Mouse (Mus musculus): ENCODE results near the gene Man2b1. TPM values are rescaled to one million over a fixed set of nuclear protein-coding genes. Genes with fewer than 3 reads are reported as not detected.

Man2b1 gene
- total and polyA plus RNA-seq, 3 experiments: 10.8 to 24.7 TPM; not detected in 1

DNA sequence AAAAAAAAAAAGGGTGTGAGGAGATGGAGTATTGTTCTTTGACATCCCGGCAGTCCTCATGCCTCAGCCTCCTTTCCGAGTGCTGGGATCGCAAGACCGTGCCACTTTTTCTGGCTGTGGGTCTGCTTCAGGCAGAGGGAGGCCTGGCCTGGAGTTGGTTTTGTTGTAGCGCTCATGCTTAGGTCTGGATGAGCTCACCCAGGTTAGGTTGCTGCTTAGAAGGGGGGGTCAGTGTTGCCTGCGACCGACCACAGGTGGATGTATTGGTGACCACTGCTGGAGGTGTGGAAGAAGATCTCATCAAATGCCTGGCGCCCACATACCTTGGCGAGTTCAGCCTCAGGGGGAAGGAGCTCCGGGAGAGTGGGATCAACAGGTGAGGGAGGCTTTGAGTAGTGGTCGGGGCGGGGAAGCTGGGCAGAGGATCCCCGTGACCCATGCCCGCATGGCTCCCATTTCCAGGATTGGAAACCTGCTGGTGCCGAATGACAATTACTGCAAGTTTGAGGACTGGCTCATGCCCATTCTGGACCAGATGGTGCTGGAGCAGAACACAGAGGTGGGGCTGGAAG lies 9.9 kb upstream of the Man2b1 start:
- H3K27ac ChIP-seq (ENCODE audit: control insufficient read depth, low read depth, low read length): no peak overlapping the region
- 0 out of 4 replicates have a peak overlapping the region, but pooled peaks of 1 of the 2 experiments have one; percentile 12 for H3K4me3 ChIP-seq (ENCODE audit: control insufficient read depth in 1 of 2, insufficient read depth in 1 of 2, low read depth in 2 of 2, low read length in 2 of 2)
- peaks cover 2 to 8% of the 10 kb centered on the region in 2 experiments for H3K36me3 ChIP-seq (ENCODE audit: control insufficient read depth in 1 of 2, insufficient read depth in 2 of 2, low read length in 2 of 2)
- no peak for DNase-seq (ENCODE audit: low read depth, low spot score)
- no peaks in the 10 kb centered on the region for H3K9me3 ChIP-seq (replicated peaks; ENCODE audit: insufficient read depth, low read length)
- TF ChIP-seq JUND (IDR thresholded peaks at IDR 0.05; ENCODE audit: low read depth, low read length): no peak
- no peak for TF ChIP-seq MEF2A (IDR thresholded peaks at IDR 0.05; ENCODE audit: extremely low read depth, insufficient replicate concordance, low read depth, low read length, poor library complexity, severe bottlenecking)
- TF ChIP-seq POLR2A (IDR thresholded peaks at IDR 0.05; ENCODE audit: control insufficient read depth in 1 of 2, insufficient read depth in 1 of 2, low read depth in 1 of 2, low read length in 2 of 2, poor library complexity in 1 of 2): no peak
- TF ChIP-seq MYC (IDR thresholded peaks at IDR 0.05; ENCODE audit: low read depth, low read length): no peak
- TF ChIP-seq ZNF384 (IDR thresholded peaks at IDR 0.05; ENCODE audit: low read depth, low read length): no peak
- no peak for TF ChIP-seq MAX (IDR thresholded peaks at IDR 0.05; ENCODE audit: low read length)
- TF ChIP-seq EP300 (IDR thresholded peaks at IDR 0.05; ENCODE audit: low read depth in 1 of 2, low read length in 2 of 2): no peak
- TF ChIP-seq RAD21 (IDR thresholded peaks at IDR 0.05; ENCODE audit: low read depth, low read length): no peak
- no peak for TF ChIP-seq CHD1 (IDR thresholded peaks at IDR 0.05; ENCODE audit: low read depth, low read length)
- TF ChIP-seq HCFC1 (IDR thresholded peaks at IDR 0.05; ENCODE audit: low read depth, low read length): no peak
- H3K27me3 ChIP-seq (ENCODE audit: control insufficient read depth in 1 of 2, insufficient read depth in 2 of 2, low read length in 2 of 2): no peaks in the 10 kb centered on the region
- peak overlapping the region; percentile 26; the same call in 1 of the 2 replicates for H3K9ac ChIP-seq (ENCODE audit: control insufficient read depth, low read depth, low read length, poor library complexity, severe bottlenecking)
- peaks cover 2 to 12% of the 10 kb centered on the region in 2 experiments; a peak in 3 of 4 replicates for H3K4me1 ChIP-seq (ENCODE audit: control insufficient read depth in 1 of 2, insufficient read depth in 2 of 2, low read length in 2 of 2)
- peaks cover 15% of the 10 kb centered on the region for H3K79me2 ChIP-seq (ENCODE audit: control insufficient read depth, insufficient read depth, low read length, poor library complexity)

DNA sequence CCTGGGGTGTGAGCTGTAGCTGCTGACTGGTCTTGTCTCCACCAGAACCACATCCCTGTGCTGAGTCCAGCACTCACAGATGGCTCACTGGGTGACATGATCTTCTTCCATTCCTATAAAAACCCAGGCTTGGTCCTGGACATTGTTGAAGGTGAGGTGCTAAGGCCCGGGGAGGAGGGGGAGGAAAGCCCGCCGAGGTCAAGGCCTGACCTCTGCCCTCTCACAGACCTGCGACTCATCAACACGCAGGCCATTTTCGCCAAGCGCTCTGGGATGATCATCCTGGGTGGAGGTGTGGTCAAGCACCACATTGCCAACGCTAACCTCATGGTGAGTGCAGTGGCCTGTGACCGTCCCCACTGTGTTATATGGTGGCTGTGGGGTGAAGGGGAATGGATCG lies 8.9 kb upstream of the Man2b1 start:
- peaks cover 2 to 8% of the 10 kb centered on the region in 2 experiments for H3K36me3 ChIP-seq (ENCODE audit: control insufficient read depth in 1 of 2, insufficient read depth in 2 of 2, low read length in 2 of 2)
- H3K4me3 ChIP-seq (ENCODE audit: control insufficient read depth in 1 of 2, insufficient read depth in 1 of 2, low read depth in 2 of 2, low read length in 2 of 2): no peak overlapping the region
- DNase-seq (ENCODE audit: low read depth, low spot score): no peak
- H3K4me1 ChIP-seq (ENCODE audit: control insufficient read depth in 1 of 2, insufficient read depth in 2 of 2, low read length in 2 of 2): peaks cover 2 to 12% of the 10 kb centered on the region in 2 experiments; a peak in 3 of 4 replicates
- no peak for TF ChIP-seq POLR2AphosphoS5 (IDR thresholded peaks at IDR 0.05; ENCODE audit: borderline replicate concordance, low read depth, low read length)
- H3K9ac ChIP-seq (ENCODE audit: control insufficient read depth, low read depth, low read length, poor library complexity, severe bottlenecking): no peak overlapping the region
- H3K9me3 ChIP-seq (replicated peaks; ENCODE audit: insufficient read depth, low read length): no peaks in the 10 kb centered on the region
- peaks cover 15% of the 10 kb centered on the region for H3K79me2 ChIP-seq (ENCODE audit: control insufficient read depth, insufficient read depth, low read length, poor library complexity)
- no peak overlapping the region for H3K27ac ChIP-seq (ENCODE audit: control insufficient read depth, low read depth, low read length)
- no peaks in the 10 kb centered on the region for H3K27me3 ChIP-seq (ENCODE audit: control insufficient read depth in 1 of 2, insufficient read depth in 2 of 2, low read length in 2 of 2)

DNA sequence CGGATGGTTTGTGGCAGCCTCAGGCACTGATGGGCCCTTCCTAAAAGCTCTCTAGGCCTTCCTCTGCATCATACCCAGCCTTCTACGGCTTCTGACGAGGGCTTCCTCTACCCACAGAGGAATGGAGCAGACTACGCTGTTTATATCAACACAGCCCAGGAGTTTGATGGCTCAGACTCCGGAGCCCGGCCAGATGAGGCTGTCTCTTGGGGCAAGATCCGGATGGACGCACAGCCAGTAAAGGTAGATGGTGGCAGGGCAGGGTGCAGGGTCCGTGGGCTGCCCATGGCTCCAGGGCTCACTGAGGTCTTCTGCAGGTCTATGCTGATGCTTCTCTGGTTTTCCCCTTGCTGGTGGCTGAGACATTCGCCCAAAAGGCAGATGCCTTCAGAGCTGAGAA lies 8.5 kb upstream of the Man2b1 start:
- DNase-seq (ENCODE audit: low read depth, low spot score): no peak
- H3K9ac ChIP-seq (ENCODE audit: control insufficient read depth, low read depth, low read length, poor library complexity, severe bottlenecking): no peak overlapping the region
- no peak overlapping the region for H3K27ac ChIP-seq (ENCODE audit: control insufficient read depth, low read depth, low read length)
- H3K4me1 ChIP-seq (ENCODE audit: control insufficient read depth in 1 of 2, insufficient read depth in 2 of 2, low read length in 2 of 2): peaks cover 2 to 14% of the 10 kb centered on the region in 2 experiments; a peak in 3 of 4 replicates
- H3K4me3 ChIP-seq (ENCODE audit: control insufficient read depth in 1 of 2, insufficient read depth in 1 of 2, low read depth in 2 of 2, low read length in 2 of 2): no peak overlapping the region
- H3K36me3 ChIP-seq (ENCODE audit: control insufficient read depth in 1 of 2, insufficient read depth in 2 of 2, low read length in 2 of 2): peaks cover 2 to 8% of the 10 kb centered on the region in 2 experiments
- no peak for TF ChIP-seq TAL1 (IDR thresholded peaks at IDR 0.05; ENCODE audit: low read length)
- TF ChIP-seq POLR2AphosphoS2 (IDR thresholded peaks at IDR 0.05; ENCODE audit: low read length): no peak
- no peak for TF ChIP-seq SIN3A (IDR thresholded peaks at IDR 0.05; ENCODE audit: low read length)
- TF ChIP-seq MEF2A (IDR thresholded peaks at IDR 0.05; ENCODE audit: extremely low read depth, insufficient replicate concordance, low read depth, low read length, poor library complexity, severe bottlenecking): no peak
- TF ChIP-seq UBTF (IDR thresholded peaks at IDR 0.05; ENCODE audit: borderline replicate concordance, insufficient read depth, low read depth, low read length): no peak
- no peak for TF ChIP-seq ETS1 (IDR thresholded peaks at IDR 0.05; ENCODE audit: low read depth, low read length)
- TF ChIP-seq MYB (IDR thresholded peaks at IDR 0.05; ENCODE audit: low read depth, low read length): no peak
- TF ChIP-seq ZNF384 (IDR thresholded peaks at IDR 0.05; ENCODE audit: low read depth, low read length): no peak
- no peak for TF ChIP-seq BHLHE40 (IDR thresholded peaks at IDR 0.05; ENCODE audit: borderline replicate concordance, low read depth, low read length)
- no peak for TF ChIP-seq EP300 (IDR thresholded peaks at IDR 0.05; ENCODE audit: low read depth in 1 of 2, low read length in 2 of 2)
- H3K9me3 ChIP-seq (replicated peaks; ENCODE audit: insufficient read depth, low read length): no peaks in the 10 kb centered on the region
- no peaks in the 10 kb centered on the region for H3K27me3 ChIP-seq (ENCODE audit: control insufficient read depth in 1 of 2, insufficient read depth in 2 of 2, low read length in 2 of 2)
- peaks cover 16% of the 10 kb centered on the region for H3K79me2 ChIP-seq (ENCODE audit: control insufficient read depth, insufficient read depth, low read length, poor library complexity)

All from MEL (cell line).